Mouse (Mus musculus) neural tube, embryonic 12.5 days (tissue): ENCODE measurements around the gene Fgf14. TPM values are rescaled to one million over a fixed set of nuclear protein-coding genes. Genes with fewer than 3 reads are reported as not detected.
"Not testable (repeated sequence)": the region's sequence is repeated elsewhere in the genome, so short reads cannot be mapped to it uniquely, and the experiment has no call there.

Experiments used
- ATAC-seq: fragments of 200-750 bp; cut with Nextera tagmentation; 2 replicates; pipeline ENCODE4 v1.8.0; 2017; ENCODE audit warnings: low read depth, mild to moderate bottlenecking, moderate TSS enrichment, moderate library complexity; ENCODE audit not compliant: low FRiP score
- H3K27ac ChIP-seq: fragments of 300-500 bp; sonication (generic); 2 replicates; pipeline ENCODE4 v1.5.1; 2016
- H3K27me3 ChIP-seq: fragments of 300-500 bp; sonication (generic); replicated peaks from 2 replicates; pipeline ENCODE4 v1.6.1; 2016; ENCODE audit warnings: mild to moderate bottlenecking
- H3K36me3 ChIP-seq: fragments of 300-500 bp; sonication (generic); 2 replicates; pipeline ENCODE4 v1.6.1; 2016; ENCODE audit warnings: mild to moderate bottlenecking
- H3K4me1 ChIP-seq: fragments of 300-500 bp; sonication (generic); 2 replicates; pipeline ENCODE4 v1.6.1; 2016
- H3K4me2 ChIP-seq: fragments of 300-500 bp; sonication (generic); replicated peaks from 2 replicates; pipeline ENCODE4 v1.6.1; 2016; ENCODE audit warnings: mild to moderate bottlenecking
- H3K4me3 ChIP-seq: fragments of 300-500 bp; sonication (generic); 2 replicates; pipeline ENCODE4 v1.5.1; 2016
- H3K9ac ChIP-seq: fragments of 300-500 bp; sonication (generic); 2 replicates; pipeline ENCODE4 v1.6.1; 2016; ENCODE audit warnings: mild to moderate bottlenecking
- H3K9me3 ChIP-seq: fragments of 300-500 bp; sonication (generic); 2 replicates; pipeline ENCODE4 v1.6.1; 2016; ENCODE audit warnings: mild to moderate bottlenecking
- WGBS: fragments of 180-500 bp; shearing (Covaris S2); methylation state at CpG from one replicate; pipeline ENCODE4 v1.1.7; 2016; 5-methylcytosine and 5-hydroxymethylcytosine counted together
- polyA plus RNA-seq: library from polyadenylated mRNA; unstranded; fragments of >200 nt; fragmentation: Nextera tagmentation; extraction: Ambion mirVana; gene quantifications from 2 replicates; pipeline ENCODE4 v1.2.1, GENCODE M21; 2016

Fgf14 gene
- polyA plus RNA-seq, 1 experiment from 2014 or later = 9.3 TPM

- no peaks in the 10 kb centered on the region for H3K27me3 ChIP-seq
- ATAC-seq = no peak
- H3K27ac ChIP-seq = no peak overlapping the region
- 80% methylated on average over 1 of the region's 1 CpGs for WGBS
- H3K9me3 ChIP-seq = no peaks in the 10 kb centered on the region
- no peaks in the 10 kb centered on the region for H3K4me1 ChIP-seq
- H3K4me2 ChIP-seq = no peak overlapping the region
- H3K4me3 ChIP-seq = no peak overlapping the region
- H3K36me3 ChIP-seq = no peaks in the 10 kb centered on the region
- H3K9ac ChIP-seq = no peak overlapping the region
Observed at GRCm38 (mm10) chr14:124576571-124576970, 100.4 kb downstream of the Fgf14 start.

GRCm38 (mm10) chr14:124575130-124575885 is 101.6 kb downstream of the Fgf14 start:
- H3K27ac ChIP-seq = no peak overlapping the region
- no peak overlapping the region for H3K9ac ChIP-seq
- H3K4me2 ChIP-seq = no peak overlapping the region
- H3K36me3 ChIP-seq = no peaks in the 10 kb centered on the region
- no peaks in the 10 kb centered on the region for H3K4me1 ChIP-seq
- WGBS = 82% methylated on average over 1 of the region's 1 CpGs
- H3K27me3 ChIP-seq = no peaks in the 10 kb centered on the region
- no peak overlapping the region for H3K4me3 ChIP-seq
- no peaks in the 10 kb centered on the region for H3K9me3 ChIP-seq
- no peak for ATAC-seq

GRCm38 (mm10) chr14:124566445-124566844 is 110.5 kb downstream of the Fgf14 start:
- Histone ChIP-seq H3K4me3 (no peak overlapping the region), H3K27ac (no peak overlapping the region), H3K36me3 (no peaks in the 10 kb centered on the region), H3K9ac (no peak overlapping the region), H3K27me3 (no peaks in the 10 kb centered on the region), H3K4me2 (no peak overlapping the region), H3K4me1 (no peaks in the 10 kb centered on the region), H3K9me3 (no peaks in the 10 kb centered on the region)
- WGBS = 88% methylated on average over 1 of the region's 1 CpGs
- ATAC-seq = no peak

- H3K4me2 ChIP-seq = no peak overlapping the region
- H3K9ac ChIP-seq = no peak overlapping the region
- no peaks in the 10 kb centered on the region for H3K27me3 ChIP-seq
- H3K27ac ChIP-seq = no peak overlapping the region
- no peak for ATAC-seq
- no peak overlapping the region for H3K4me3 ChIP-seq
- H3K36me3 ChIP-seq = no peaks in the 10 kb centered on the region
- H3K4me1 ChIP-seq = no peaks in the 10 kb centered on the region
- H3K9me3 ChIP-seq = no peaks in the 10 kb centered on the region
- 88% methylated on average over 4 of the region's 4 CpGs for WGBS
Observed at GRCm38 (mm10) chr14:124561544-124561943, 115.4 kb downstream of the Fgf14 start.

- no peaks in the 10 kb centered on the region for H3K27me3 ChIP-seq
- no peaks in the 10 kb centered on the region for H3K4me1 ChIP-seq
- H3K4me2 ChIP-seq = no peak overlapping the region
- ATAC-seq = no peak
- no peak overlapping the region for H3K9ac ChIP-seq
- 88% methylated on average over 3 of the region's 3 CpGs for WGBS
- H3K4me3 ChIP-seq = no peak overlapping the region
- H3K9me3 ChIP-seq = no peaks in the 10 kb centered on the region
- H3K27ac ChIP-seq = no peak overlapping the region
- H3K36me3 ChIP-seq = no peaks in the 10 kb centered on the region
Observed at GRCm38 (mm10) chr14:124536106-124536505, 140.8 kb downstream of the Fgf14 start.

- H3K9ac ChIP-seq, H3K4me2 ChIP-seq, H3K27me3 ChIP-seq, H3K36me3 ChIP-seq, H3K27ac ChIP-seq, H3K4me1 ChIP-seq, H3K9me3 ChIP-seq, ATAC-seq, H3K4me3 ChIP-seq: not testable (repeated sequence)
- 63% methylated on average over 2 of the region's 2 CpGs for WGBS
Observed at GRCm38 (mm10) chr14:124535376-124535775, 141.6 kb downstream of the Fgf14 start.

- no peak overlapping the region for H3K4me3 ChIP-seq
- no peaks in the 10 kb centered on the region for H3K9me3 ChIP-seq
- 79% methylated on average over 1 of the region's 1 CpGs for WGBS
- H3K27ac ChIP-seq = no peak overlapping the region
- H3K27me3 ChIP-seq = no peaks in the 10 kb centered on the region
- no peak overlapping the region for H3K9ac ChIP-seq
- no peak overlapping the region for H3K4me2 ChIP-seq
- H3K36me3 ChIP-seq = no peaks in the 10 kb centered on the region
- no peak for ATAC-seq
- no peaks in the 10 kb centered on the region for H3K4me1 ChIP-seq
Observed at GRCm38 (mm10) chr14:124532051-124532450, 144.9 kb downstream of the Fgf14 start.

- WGBS = 67% methylated on average over 1 of the region's 1 CpGs
- H3K27me3 ChIP-seq = no peaks in the 10 kb centered on the region
- no peaks in the 10 kb centered on the region for H3K9me3 ChIP-seq
- no peak overlapping the region for H3K9ac ChIP-seq
- H3K4me1 ChIP-seq = no peaks in the 10 kb centered on the region
- no peak overlapping the region for H3K27ac ChIP-seq
- ATAC-seq = no peak
- H3K36me3 ChIP-seq = no peaks in the 10 kb centered on the region
- H3K4me2 ChIP-seq = no peak overlapping the region
- no peak overlapping the region for H3K4me3 ChIP-seq
Observed at GRCm38 (mm10) chr14:124512009-124512408, 164.9 kb downstream of the Fgf14 start.

- no peak for ATAC-seq
- Histone ChIP-seq H3K27ac (no peak overlapping the region), H3K9ac (no peak overlapping the region), H3K4me2 (no peak overlapping the region), H3K36me3 (no peaks in the 10 kb centered on the region), H3K27me3 (no peaks in the 10 kb centered on the region), H3K9me3 (no peaks in the 10 kb centered on the region), H3K4me1 (no peaks in the 10 kb centered on the region), H3K4me3 (no peak overlapping the region)
- WGBS = 92% methylated on average over 1 of the region's 1 CpGs
Observed at GRCm38 (mm10) chr14:124488971-124489370, 188.0 kb downstream of the Fgf14 start.

- no peaks in the 10 kb centered on the region for H3K27me3 ChIP-seq
- H3K36me3 ChIP-seq = no peaks in the 10 kb centered on the region
- no peak overlapping the region for H3K9ac ChIP-seq
- H3K4me2 ChIP-seq = no peak overlapping the region
- ATAC-seq = no peak
- H3K4me1 ChIP-seq = no peaks in the 10 kb centered on the region
- H3K9me3 ChIP-seq = no peaks in the 10 kb centered on the region
- 87% methylated on average over 1 of the region's 1 CpGs for WGBS
- no peak overlapping the region for H3K27ac ChIP-seq
- H3K4me3 ChIP-seq = no peak overlapping the region
Observed at GRCm38 (mm10) chr14:124485261-124485660, 191.7 kb downstream of the Fgf14 start.

GRCm38 (mm10) chr14:124474066-124474667 is 202.8 kb downstream of the Fgf14 start:
- H3K9me3 ChIP-seq = no peaks in the 10 kb centered on the region
- no peak overlapping the region for H3K9ac ChIP-seq
- no peak overlapping the region for H3K4me3 ChIP-seq
- no peaks in the 10 kb centered on the region for H3K36me3 ChIP-seq
- ATAC-seq = no peak
- no peaks in the 10 kb centered on the region for H3K4me1 ChIP-seq
- 84% methylated on average over 2 of the region's 2 CpGs for WGBS
- H3K27ac ChIP-seq = no peak overlapping the region
- no peak overlapping the region for H3K4me2 ChIP-seq
- H3K27me3 ChIP-seq = no peaks in the 10 kb centered on the region

GRCm38 (mm10) chr14:124470909-124471308 is 206.0 kb downstream of the Fgf14 start:
- H3K4me3 ChIP-seq = no peak overlapping the region
- H3K4me1 ChIP-seq = no peaks in the 10 kb centered on the region
- H3K36me3 ChIP-seq = no peaks in the 10 kb centered on the region
- no peak overlapping the region for H3K9ac ChIP-seq
- H3K9me3 ChIP-seq = no peaks in the 10 kb centered on the region
- H3K27me3 ChIP-seq = no peaks in the 10 kb centered on the region
- no peak overlapping the region for H3K27ac ChIP-seq
- no peak overlapping the region for H3K4me2 ChIP-seq
- ATAC-seq = no peak
- WGBS = 81% methylated on average over 2 of the region's 2 CpGs

GRCm38 (mm10) chr14:124455120-124455519 is 221.8 kb downstream of the Fgf14 start:
- WGBS = 95% methylated on average over 1 of the region's 1 CpGs
- H3K9ac ChIP-seq = no peak overlapping the region
- no peak for ATAC-seq
- no peaks in the 10 kb centered on the region for H3K9me3 ChIP-seq
- H3K4me1 ChIP-seq = no peaks in the 10 kb centered on the region
- no peaks in the 10 kb centered on the region for H3K36me3 ChIP-seq
- no peak overlapping the region for H3K4me2 ChIP-seq
- H3K27ac ChIP-seq = no peak overlapping the region
- H3K4me3 ChIP-seq = no peak overlapping the region
- H3K27me3 ChIP-seq = no peaks in the 10 kb centered on the region
